Mouse (Mus musculus): ENCODE measurements around the gene Wdr49.
"Not testable (repeated sequence)": the region's sequence is repeated elsewhere in the genome, so short reads cannot be mapped to it uniquely, and the experiment has no call there.

The Wdr49 gene

DNA sequence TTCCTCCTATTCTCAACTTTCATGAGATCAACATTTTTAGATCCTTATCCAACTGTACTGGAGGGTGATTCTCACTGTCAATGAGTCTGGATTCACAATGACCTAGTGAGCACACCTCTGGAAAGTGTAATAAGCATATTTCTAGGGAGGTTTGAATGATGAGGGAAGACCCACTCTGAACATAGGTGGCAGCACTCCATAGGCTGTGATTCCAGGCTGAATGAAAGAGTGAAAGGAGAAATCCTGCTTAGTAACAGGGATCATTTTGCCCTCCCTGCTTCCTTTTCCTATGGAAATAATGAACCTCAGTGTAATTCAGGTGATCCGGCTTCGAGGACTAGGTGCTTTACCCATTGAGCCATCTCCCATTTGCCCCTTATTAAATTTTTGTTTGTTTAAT, 180.9 kb downstream of the Wdr49 start:
- no peak for DNase-seq (ENCODE audit: low read depth, low spot score)

- not testable (repeated sequence) for DNase-seq (ENCODE audit: low read depth, low spot score)
Observed at GRCm38 (mm10) chr3:75299464-75299863, 182.5 kb downstream of the Wdr49 start.

GRCm38 (mm10) chr3:75297758-75298111, 184.2 kb downstream of the Wdr49 start:
- DNase-seq (ENCODE audit: low read depth, low spot score), result no peak

DNA sequence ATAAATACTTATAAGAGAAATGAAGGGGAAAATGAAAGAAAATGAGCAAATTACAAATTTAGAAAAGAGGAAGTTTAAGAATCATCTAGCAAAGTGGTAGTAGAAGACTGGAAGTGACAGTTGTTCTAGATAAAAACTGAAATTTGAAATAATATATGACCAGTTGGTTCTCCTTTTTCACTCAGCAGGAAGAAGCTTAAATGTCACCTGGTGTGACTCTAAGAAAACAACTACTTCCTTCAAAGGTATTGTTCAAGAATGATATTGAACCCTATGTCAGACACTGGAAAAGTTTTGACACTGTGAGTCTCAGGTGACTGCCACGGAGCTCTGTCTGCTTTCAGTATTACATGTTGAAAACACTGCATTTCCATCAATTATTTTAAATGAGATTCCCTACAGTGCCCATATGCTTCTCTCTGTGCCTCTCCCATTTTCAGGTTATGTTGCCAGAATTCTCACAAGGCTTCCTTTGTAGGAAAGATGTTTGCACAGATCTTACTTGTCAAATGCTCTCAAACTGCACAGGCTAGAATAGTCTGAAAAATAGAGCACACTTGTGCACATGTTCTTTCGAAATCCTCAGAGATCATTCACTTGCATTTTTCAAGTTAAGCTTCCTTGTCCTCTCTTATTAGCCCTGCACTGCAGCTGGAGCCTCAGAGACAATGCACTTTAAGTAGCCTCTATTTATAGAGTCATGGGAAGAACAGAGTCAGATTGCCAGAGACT, 184.8 kb downstream of the Wdr49 start:
- no peak for DNase-seq (ENCODE audit: low read depth, low spot score)

DNA sequence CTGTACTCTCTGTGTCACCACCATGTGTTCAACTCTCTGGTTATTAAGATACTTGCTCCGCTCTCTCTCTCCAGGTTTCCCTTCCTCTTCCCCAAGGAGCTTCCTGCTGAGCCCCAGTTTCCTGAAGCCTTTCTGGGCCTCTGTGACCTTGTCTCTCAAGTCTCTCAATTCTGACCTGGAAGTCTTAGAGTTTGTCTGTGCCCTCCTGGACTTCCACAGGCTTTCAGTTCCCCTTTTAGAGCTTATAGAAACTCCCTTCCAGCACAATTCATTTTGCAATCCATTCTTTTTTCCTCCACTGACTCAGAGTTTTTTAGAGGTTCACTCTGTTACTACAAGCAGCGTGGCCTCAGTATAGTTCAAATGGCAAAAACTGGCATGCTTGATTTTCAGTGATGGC, 188.7 kb downstream of the Wdr49 start:
- DNase-seq (ENCODE audit: low read depth, low spot score), result no peak

DNA sequence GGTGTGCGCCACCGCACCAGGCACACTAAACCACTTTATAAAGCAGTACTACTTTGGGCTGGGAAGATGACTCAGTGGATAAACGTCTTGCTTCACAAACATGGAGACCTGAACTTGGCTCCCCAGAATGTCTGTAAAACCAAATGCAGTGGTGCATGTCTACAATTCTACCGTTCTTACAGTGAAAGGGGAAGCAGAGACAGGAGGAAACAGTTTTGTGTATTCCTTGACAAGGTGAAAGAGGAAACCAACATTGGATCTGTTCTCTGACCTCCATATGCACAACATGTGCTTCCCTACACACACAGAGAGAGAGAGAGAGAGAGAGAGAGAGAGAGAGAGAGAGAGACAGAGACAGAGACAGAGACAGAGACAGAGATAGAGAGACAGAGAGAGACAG, 204.5 kb downstream of the Wdr49 start:
- no peak for DNase-seq (ENCODE audit: low read depth, low spot score)

DNA sequence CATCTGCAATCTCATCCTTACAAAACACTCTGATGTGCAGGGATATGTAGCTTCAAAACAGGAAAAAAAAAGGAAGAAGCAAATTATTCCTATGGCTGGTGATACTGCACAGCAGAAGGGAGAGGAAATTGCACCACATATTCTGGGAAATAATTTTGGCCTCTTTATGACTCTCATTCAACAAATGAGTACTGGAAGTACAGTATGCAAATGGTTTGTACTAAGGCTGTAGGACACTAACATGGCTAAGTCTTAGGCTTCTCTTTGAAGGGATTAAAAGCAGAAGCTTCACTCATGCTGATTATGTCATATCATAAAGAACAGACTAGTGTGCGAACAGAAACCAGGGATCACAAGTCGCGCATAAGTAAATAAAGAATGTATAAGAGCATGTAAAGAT, 205.4 kb downstream of the Wdr49 start:
- no peak for DNase-seq (ENCODE audit: low read depth, low spot score)

DNA sequence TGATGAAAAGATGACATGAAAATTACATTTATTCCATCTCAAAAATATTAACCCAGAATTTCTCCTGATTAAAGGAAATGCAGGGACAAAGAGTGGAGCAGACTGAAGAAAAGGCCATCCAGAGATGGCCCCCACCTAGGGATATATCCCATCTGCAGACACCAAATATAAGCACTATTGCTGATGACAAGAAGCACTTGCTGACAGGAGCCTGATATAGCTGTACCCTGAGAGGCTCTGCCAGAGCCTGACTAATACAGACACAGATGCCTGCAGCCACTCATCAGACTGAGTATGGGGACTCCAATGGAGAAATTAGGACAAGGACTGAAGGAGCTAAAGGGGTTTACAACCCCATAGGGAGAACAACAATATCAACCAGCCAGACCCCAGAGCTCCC, 206.8 kb downstream of the Wdr49 start:
- no peak for DNase-seq (ENCODE audit: low read depth, low spot score)

DNA sequence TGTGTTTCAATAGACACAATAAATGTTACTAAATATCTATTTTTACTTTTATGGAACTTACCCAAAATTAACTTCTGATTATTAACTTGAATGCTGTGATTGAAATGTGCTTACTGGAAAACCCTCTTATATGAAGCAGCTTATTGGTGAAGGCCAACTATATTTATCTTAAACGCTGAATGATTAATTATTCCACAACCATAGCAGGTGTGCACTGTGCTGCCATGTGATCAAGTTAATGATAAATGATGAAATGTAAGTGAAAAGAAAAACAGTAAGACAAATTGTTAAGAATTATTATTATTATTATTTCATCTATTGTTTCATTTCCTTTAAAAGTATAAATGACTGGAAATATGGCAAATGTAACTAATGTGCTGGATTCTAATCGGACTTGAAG, 212.0 kb downstream of the Wdr49 start, which contains the start of gene Serpini2:
TSS of gene Serpini2 (minus strand) at position 101 of the 400 bp plus-strand sequence.
- DNase-seq (ENCODE audit: low read depth, low spot score), result no peak

DNA sequence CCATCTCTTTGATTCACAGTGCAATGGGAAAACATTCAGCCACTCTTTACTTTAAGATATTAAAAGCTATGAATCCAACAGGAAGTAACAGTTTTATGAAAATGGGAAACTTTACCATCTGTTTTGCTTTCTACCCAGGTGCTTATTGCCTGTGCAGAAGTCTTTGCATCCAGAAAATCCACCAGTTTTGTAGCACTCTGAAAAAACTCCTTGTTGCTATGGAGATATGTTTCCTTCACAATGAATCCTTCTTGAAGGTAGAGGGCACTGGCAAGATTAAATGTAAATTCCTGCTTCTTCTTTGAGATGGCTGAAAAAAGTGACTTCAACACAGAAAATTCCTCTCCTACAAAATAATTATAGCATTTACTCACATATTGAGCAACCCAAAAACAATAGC, 222.6 kb downstream of the Wdr49 start:
- DNase-seq (ENCODE audit: low read depth, low spot score), result no peak
